Mouse (Mus musculus) layer of hippocampus, adult 9-10 months (tissue): ENCODE measurements at regions not wholly inside any gene's neighbourhood (a gene's known extent, or its start where the extent isn't known, plus 50 kb on each side); places are given as distances from the start of the nearest gene placed in this dataset.

Source experiments
- DNase-seq: peaks from one replicate; pipeline ENCODE4 v3.0.0; 2022; ENCODE audit warnings: low spot score

- DNase-seq = no peak
Measured at GRCm38 (mm10) chr13:119140436-119140835, 288.0 kb upstream of the Paip1 start.

- no peak for DNase-seq
Measured at GRCm38 (mm10) chr13:119143351-119143750, 285.1 kb upstream of the Paip1 start.

DNA sequence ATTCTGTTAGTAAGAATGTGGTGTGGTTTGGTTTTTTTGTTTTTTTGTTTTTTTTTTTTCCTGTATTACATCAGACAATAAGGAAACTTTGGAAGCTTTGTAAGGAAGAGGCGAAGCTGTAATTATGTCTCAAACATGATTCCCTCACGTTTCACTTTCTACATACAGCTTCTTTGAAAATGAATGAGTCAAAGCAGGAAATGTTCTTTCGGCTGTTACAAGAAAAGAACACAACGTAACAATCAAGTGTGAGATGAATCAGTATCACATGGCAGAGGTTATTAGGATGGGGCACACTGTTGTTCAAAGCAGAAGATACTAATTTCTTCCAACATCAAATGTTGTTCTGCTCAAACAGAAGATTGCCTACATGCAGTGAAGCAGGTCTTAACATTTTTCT, 282.7 kb upstream of the Paip1 start:
- no peak for DNase-seq

GRCm38 (mm10) chr13:119147701-119148100, 280.7 kb upstream of the Paip1 start:
- DNase-seq = no peak

DNA sequence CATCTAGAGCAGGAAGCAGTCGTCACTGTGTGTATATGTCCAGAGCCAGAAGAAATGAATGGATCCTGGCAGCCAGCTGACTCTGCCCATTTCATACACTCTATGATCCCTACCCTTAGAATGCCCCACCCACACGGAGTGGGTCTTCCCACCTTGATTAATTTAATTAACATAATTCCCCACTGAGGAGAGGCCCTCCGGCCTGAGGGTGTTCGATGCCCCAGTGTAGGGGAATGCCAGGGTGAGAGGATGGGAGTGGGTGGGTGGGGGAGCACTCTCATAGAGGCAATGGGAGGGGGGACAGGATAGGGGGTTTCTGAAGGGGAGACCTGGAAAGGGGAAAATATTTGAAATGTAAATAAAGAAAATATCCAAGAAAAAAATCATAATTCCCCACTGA, 279.3 kb upstream of the Paip1 start:
- DNase-seq = no peak

DNA sequence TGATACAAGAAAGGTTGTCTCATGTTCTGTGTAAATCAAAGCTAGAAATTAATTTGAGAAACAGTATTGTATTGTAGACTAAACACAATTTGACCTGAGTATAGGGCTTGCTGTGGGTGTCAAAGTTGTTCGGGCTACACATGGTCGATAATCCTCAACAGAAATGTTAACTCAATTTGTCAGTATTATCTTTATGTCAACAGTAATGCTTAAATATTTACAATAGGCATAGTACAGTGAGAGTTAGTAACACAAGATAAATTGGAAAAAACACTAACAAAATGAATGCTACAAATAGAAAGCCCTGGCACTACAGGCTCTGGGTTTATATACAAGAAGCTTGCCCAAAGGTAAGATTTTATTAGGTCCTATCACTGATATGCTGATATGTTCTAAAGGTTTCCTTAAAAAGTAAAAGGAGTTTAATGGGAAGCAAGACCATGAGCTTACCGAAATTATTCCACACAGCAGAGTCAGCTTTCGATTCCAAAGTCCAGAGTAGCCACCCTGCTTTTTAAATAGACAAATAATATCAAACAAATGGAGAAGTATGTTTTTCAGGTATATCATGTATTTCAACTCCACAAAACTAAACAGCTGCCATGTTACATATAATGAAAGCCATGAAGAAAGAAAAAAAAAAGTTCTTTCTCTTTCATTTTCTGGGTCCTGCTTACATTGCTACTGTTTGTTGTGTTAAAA, 277.4 kb upstream of the Paip1 start:
- DNase-seq = no peak

DNA sequence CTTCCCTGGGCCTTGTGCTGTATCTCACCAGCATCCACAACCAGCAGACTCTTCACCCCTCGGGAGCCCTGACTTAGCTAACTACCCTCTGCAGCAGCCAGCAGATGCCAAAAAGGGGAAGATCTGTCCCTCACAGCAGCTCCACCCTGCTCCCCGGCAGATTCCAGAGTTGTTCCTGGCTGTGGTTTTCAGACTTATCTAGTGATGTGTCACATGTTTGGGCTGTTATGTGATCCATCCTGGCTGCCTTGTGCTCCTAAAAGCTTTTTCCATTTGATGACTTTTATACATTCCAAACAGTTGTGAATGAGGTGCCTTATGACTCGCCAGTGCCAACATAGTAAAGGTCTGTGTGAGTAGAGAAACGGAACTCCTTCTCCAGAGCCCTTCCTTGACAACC, 250.6 kb upstream of the Paip1 start:
- no peak for DNase-seq

DNA sequence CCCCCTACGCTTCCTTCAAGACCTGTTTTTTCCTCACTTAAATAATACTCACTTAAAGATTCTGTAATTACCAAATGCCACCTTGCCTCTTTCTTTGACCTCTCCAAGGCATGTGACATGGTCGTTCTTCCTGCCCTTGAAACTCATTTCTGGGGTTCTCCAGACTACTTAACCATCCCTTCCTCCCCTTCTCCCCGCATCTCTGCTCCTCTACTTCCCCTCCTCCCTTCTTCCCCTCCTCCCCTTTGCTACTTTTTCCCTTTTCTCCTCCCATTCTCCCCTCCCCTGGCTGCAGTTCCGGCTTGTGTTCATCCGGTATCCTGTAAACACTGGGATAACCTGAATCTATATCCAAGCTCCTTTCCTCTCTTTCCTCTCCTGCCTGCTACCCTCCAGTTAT, 250.2 kb upstream of the Paip1 start:
- DNase-seq = no peak

GRCm38 (mm10) chr13:119179157-119179920, 249.1 kb upstream of the Paip1 start:
- no peak for DNase-seq

- no peak for DNase-seq
Measured at GRCm38 (mm10) chr13:119184322-119184877, 244.0 kb upstream of the Paip1 start.

DNA sequence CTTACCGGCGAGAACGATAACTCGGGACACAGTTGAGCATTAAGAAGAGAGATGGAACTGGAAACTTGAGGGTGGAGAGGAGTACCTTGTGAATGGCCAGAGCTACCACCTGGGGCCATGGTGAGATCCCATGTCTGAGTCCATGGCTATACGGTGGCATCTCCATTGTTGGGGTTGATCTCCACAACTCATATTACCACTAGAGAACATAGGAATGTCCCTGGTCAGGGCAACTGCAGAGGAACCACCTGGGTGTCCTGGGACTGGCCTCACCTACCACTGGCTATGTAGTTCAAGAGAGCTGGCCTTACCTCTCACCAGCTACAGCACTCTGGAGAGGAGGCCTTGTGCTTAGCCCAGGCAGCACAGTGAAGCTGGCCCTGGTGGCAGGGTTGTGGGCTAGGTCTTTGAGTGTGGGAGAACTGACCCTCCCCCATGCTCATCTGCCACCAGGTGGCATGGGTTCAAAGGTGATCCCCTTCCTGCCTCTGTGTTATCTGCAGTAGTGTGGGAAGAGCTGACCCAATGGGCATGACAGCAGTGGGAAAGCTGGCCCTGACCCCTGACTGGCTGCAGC, 242.7 kb upstream of the Paip1 start:
- DNase-seq = no peak

DNA sequence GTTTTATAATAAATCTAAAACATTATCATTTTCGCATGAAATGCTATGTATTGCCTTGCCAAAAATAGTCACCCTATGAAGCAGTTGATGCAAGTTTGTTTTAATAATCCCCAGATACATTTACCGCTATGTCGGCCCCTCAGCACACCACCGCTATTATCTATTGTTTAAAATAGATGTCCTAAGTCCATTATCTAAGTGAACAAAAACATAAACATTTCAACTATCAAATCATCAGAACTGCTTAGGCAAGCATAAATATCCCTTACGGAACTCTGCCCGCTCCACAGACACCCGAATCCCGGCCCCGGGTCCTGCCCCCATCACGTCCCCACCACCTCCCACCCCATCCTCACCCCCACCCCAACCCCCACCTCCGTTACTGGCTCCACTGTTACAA, 196.8 kb upstream of the Paip1 start:
- DNase-seq = no peak

- no peak for DNase-seq
Measured at GRCm38 (mm10) chr13:119232100-119233029, 196.0 kb upstream of the Paip1 start.

- DNase-seq = no peak
Measured at GRCm38 (mm10) chr13:119233030-119233385, 195.4 kb upstream of the Paip1 start.

GRCm38 (mm10) chr13:119233869-119234268, 194.5 kb upstream of the Paip1 start:
- DNase-seq = no peak

- no peak for DNase-seq
Measured at GRCm38 (mm10) chr13:119242358-119242757, 186.0 kb upstream of the Paip1 start.

GRCm38 (mm10) chr13:119247101-119247500, 181.3 kb upstream of the Paip1 start:
- DNase-seq = no peak

DNA sequence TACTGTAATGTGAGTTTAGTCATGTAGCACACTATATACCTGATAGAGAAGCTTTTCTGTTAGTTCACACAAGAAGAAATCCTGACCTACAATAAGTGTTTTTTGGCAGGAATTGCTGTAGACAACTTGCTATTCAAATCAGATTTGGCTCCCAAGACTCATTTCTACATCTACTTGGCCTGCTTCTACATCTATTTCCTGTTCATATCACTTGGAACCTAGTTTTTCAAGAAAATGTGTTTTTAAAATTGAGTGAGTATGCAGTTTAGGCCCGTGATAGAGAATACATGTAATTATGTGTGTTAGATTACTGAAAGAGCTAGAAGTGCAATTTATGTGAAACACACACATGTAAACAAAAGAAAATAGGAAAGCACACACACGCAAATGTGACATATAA, 176.4 kb upstream of the Paip1 start:
- no peak for DNase-seq

DNA sequence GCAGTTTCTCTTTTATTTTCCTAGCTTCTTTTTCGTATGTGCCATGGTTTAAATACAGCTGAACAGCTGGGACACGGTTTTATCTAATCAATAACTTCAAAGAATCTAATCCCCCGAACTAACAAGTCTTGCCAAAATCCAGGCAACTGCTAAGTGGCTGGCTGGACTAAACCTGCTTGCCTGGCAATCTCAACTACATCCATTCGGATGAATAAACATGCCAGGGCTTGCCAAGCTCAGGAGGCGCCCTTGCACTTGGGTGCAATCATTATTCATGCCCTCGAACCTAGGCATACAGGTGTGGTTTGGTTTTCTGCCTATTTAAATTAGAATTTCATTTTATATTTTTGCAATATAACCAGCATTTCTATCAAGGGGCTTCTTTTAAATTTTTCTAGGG, 172.1 kb upstream of the Paip1 start:
- no peak for DNase-seq

- DNase-seq = no peak
Measured at GRCm38 (mm10) chr13:119258515-119258914, 169.9 kb upstream of the Paip1 start.

GRCm38 (mm10) chr13:119263561-119263960, 164.8 kb upstream of the Paip1 start:
- DNase-seq = no peak
